Mouse (Mus musculus) gastrocnemius, postnatal 4 days (tissue): Measurements from ENCODE around the gene Nhlrc4. TPM values are rescaled to one million over a fixed set of nuclear protein-coding genes. Genes with fewer than 3 reads are reported as not detected.

Experiments used
- total RNA-seq, 2 experiments: library from RNA; stranded (reverse); gene quantifications; 2 replicates each; pipeline ENCODE4 v1.2.3; 2021

Nhlrc4 gene
- total RNA-seq, 2 experiments from 2014 or later = not detected

Other genes with a start within 250 kb of the Nhlrc4 start
- not detected for gene Gng13, start 227.8 kb downstream of the Nhlrc4 start, total RNA-seq
- gene Chtf18, start 217.5 kb downstream of the Nhlrc4 start, total RNA-seq = 1 to 10 TPM; 7.7 to 8.6 TPM
- 1 to 10 TPM; 7.9 to 8.1 TPM for gene Rpusd1, start 217.3 kb downstream of the Nhlrc4 start, total RNA-seq
- not detected for gene Mslnl, start 208.9 kb downstream of the Nhlrc4 start, total RNA-seq
- gene Msln, start 190.6 kb downstream of the Nhlrc4 start, total RNA-seq = under 1 TPM; 0.44 to 0.49 TPM
- gene Narfl, start 171.2 kb downstream of the Nhlrc4 start, total RNA-seq = 10 to 100 TPM; 29.0 to 31.3 TPM
- 10 to 100 TPM; 31.3 to 32.5 TPM for gene Haghl, start 159.3 kb downstream of the Nhlrc4 start, total RNA-seq
- not detected for gene Ccdc78, start 158.4 kb downstream of the Nhlrc4 start, total RNA-seq
- gene Fam173a, start 152.1 kb downstream of the Nhlrc4 start, total RNA-seq = 10 to 100 TPM; 45.6 to 45.8 TPM
- gene AC134908.4, start 149.3 kb downstream of the Nhlrc4 start, total RNA-seq = under 1 TPM in 1 of 2 experiments, not detected in 1; 0.75 TPM
- 10 to 100 TPM; 46.3 to 51.6 TPM for gene Metrn, start 147.8 kb downstream of the Nhlrc4 start, total RNA-seq
- gene Fbxl16, start 135.9 kb downstream of the Nhlrc4 start, total RNA-seq = 1 to 10 TPM; 1.4 to 2.0 TPM
- 10 to 100 TPM; 12.2 to 13.7 TPM for gene Wdr24, start 121.3 kb downstream of the Nhlrc4 start, total RNA-seq
- 10 to 100 TPM; 31.6 to 32.4 TPM for gene Jmjd8, start 116.1 kb downstream of the Nhlrc4 start, total RNA-seq
- 100 to 1,000 TPM; 116 to 134 TPM for gene Stub1, start 111.6 kb downstream of the Nhlrc4 start, total RNA-seq
- 1 to 10 TPM; 7.6 to 10.0 TPM for gene Rhbdl1, start 107.7 kb downstream of the Nhlrc4 start, total RNA-seq
- gene Gm20683, start 103.2 kb downstream of the Nhlrc4 start, total RNA-seq = 1 to 10 TPM; 5.4 to 7.6 TPM
- gene Rhot2, start 100.1 kb downstream of the Nhlrc4 start, total RNA-seq = 10 to 100 TPM; 34.9 to 41.5 TPM
- 10 to 100 TPM; 11.7 to 12.0 TPM for gene Wdr90, start 83.5 kb downstream of the Nhlrc4 start, total RNA-seq
- 10 to 100 TPM; 46.1 to 48.6 TPM for gene Mcrip2, start 76.2 kb downstream of the Nhlrc4 start, total RNA-seq
- gene Mettl26, start 69.9 kb downstream of the Nhlrc4 start, total RNA-seq = 10 to 100 TPM; 20.0 to 21.3 TPM
- gene Wfikkn1, start 64.1 kb downstream of the Nhlrc4 start, total RNA-seq = 1 to 10 TPM in 1 of 2 experiments, under 1 TPM in 1; 0.88 to 1.4 TPM
- gene Rab40c, start 25.2 kb downstream of the Nhlrc4 start, total RNA-seq = 10 to 100 TPM; 15.1 to 17.2 TPM
- gene Pigq, start within 50 bp of the Nhlrc4 start, total RNA-seq = 10 to 100 TPM; 46.7 to 50.8 TPM
- gene A930017K11Rik, start 7.6 kb upstream of the Nhlrc4 start, total RNA-seq = not detected
- gene Capn15, start 40.8 kb upstream of the Nhlrc4 start, total RNA-seq = 10 to 100 TPM; 14.2 to 14.5 TPM
- 10 to 100 TPM; 36.8 to 41.4 TPM for gene Rab11fip3, start 124.6 kb upstream of the Nhlrc4 start, total RNA-seq
- 10 to 100 TPM in 1 of 2 experiments, 1 to 10 TPM in 1; 9.2 to 12.9 TPM for gene Decr2, start 145.4 kb upstream of the Nhlrc4 start, total RNA-seq
- gene Nme4, start 150.6 kb upstream of the Nhlrc4 start, total RNA-seq = 10 to 100 TPM; 13.5 to 18.3 TPM
- gene Tmem8, start 168.3 kb upstream of the Nhlrc4 start, total RNA-seq = 1 to 10 TPM; 3.0 to 4.5 TPM
- gene Mrpl28, start 178.5 kb upstream of the Nhlrc4 start, total RNA-seq = 10 to 100 TPM; 62.3 to 63.3 TPM
- 10 to 100 TPM; 28.5 to 29.5 TPM for gene Axin1, start 193.7 kb upstream of the Nhlrc4 start, total RNA-seq